Mouse (Mus musculus): Measurements from ENCODE around the gene Gm11563.

DNA sequence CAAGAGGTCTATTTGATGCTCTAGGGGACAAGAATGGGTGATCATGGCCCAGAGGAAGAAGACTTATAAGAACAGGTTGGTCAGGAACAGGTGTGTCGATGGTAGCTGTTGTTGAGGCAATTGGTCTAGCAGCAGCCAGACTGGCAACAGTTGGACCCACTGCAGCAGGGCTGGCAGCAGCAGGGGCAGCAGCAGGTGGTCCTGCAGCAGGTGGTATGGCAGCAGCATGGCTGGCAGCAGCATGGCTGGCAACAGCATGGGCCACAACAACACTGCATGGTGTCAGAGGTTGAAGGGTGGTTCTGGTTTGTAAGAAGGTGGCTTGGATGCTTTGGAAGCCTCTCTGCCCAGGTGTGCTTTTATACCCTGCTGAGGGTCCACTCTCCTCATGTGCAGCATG is 31.7 kb upstream of the Gm11563 start, which contains the start of gene Gm14190:
- TF ChIP-seq CTCF (IDR thresholded peaks at IDR 0.05; ENCODE audit: low read depth) = no peak
- TF ChIP-seq EP300 (optimal IDR thresholded peaks at IDR 0.05) = no peak
